Mouse (Mus musculus) CH12.LX (cell line): ENCODE results near the gene Pde1c. TPM values are rescaled to one million over a fixed set of nuclear protein-coding genes. Genes with fewer than 3 reads are reported as not detected.

Experiments
- DNase-seq: peaks from one replicate; pipeline ENCODE4 v3.0.0-alpha.2; 2013; ENCODE audit errors: extremely low read depth
- H3K27ac ChIP-seq: 2 replicates; pipeline ENCODE4 v1.5.1; 2012; ENCODE audit warnings: low read depth, mild to moderate bottlenecking, control low read depth, moderate library complexity; ENCODE audit not compliant: insufficient read depth
- H3K27me3 ChIP-seq: replicated peaks from 2 replicates; pipeline ENCODE3; 2012; ENCODE audit warnings: inconsistent platforms
- H3K36me3 ChIP-seq, 2 experiments: replicated peaks in 1 of 2; 2 replicates each; pipeline versions ENCODE3 to v1.6.1; 2012; ENCODE audit warnings: inconsistent platforms in 1 of 2, low read length in 1 of 2, mild to moderate bottlenecking in 1 of 2, mixed read lengths in 1 of 2, moderate library complexity in 1 of 2; ENCODE audit not compliant: control insufficient read depth in 1 of 2, insufficient read depth in 1 of 2
- H3K4me1 ChIP-seq, 2 experiments: 2 replicates each; pipeline ENCODE4 v1.6.1; 2012; ENCODE audit warnings: inconsistent platforms in 1 of 2, moderate library complexity in 1 of 2; ENCODE audit not compliant: insufficient read depth in 2 of 2, control insufficient read depth in 1 of 2
- H3K4me2 ChIP-seq: 2 replicates; pipeline ENCODE4 v1.6.1; 2012; ENCODE audit warnings: low read depth, mild to moderate bottlenecking, control low read depth; ENCODE audit not compliant: poor library complexity, insufficient read depth, severe bottlenecking
- H3K4me3 ChIP-seq, 3 experiments: fragments of 150-350 bp in 1 of 3; sonication (generic) in 1 of 3; replicated peaks in 1 of 3; 2 replicates each; pipeline versions ENCODE3 to v1.5.1; 2011 to 2012; ENCODE audit warnings: low read depth in 2 of 3, low read length in 2 of 3, mild to moderate bottlenecking in 2 of 3, moderate library complexity in 2 of 3, control low read depth in 1 of 3, improper control_type of control experiment in 1 of 3, inconsistent platforms in 1 of 3, mixed read lengths in 1 of 3; ENCODE audit not compliant: poor library complexity in 1 of 3
- H3K79me2 ChIP-seq: replicated peaks from 2 replicates; pipeline ENCODE4 v1.6.1; 2012; ENCODE audit warnings: mild to moderate bottlenecking, moderate library complexity; ENCODE audit not compliant: control insufficient read depth, poor library complexity, insufficient read depth, severe bottlenecking; ENCODE audit errors: extremely low read depth
- H3K9ac ChIP-seq: 2 replicates; pipeline ENCODE4 v1.6.1; 2012; ENCODE audit warnings: low read depth, mild to moderate bottlenecking, control low read depth, moderate library complexity; ENCODE audit not compliant: insufficient read depth
- H3K9me3 ChIP-seq: replicated peaks from 2 replicates; pipeline ENCODE3; 2012; ENCODE audit warnings: low read length, inconsistent platforms, mixed read lengths
- BHLHE40 ChIP-seq: IDR thresholded peaks from 2 replicates; pipeline ENCODE4 v1.6.1; 2011; ENCODE audit warnings: mild to moderate bottlenecking, low read depth, low read length, improper control_type of control experiment
- CHD1 ChIP-seq: IDR thresholded peaks from 2 replicates; pipeline ENCODE4 v1.6.1; 2012; ENCODE audit warnings: low read depth, low read length, improper control_type of control experiment, inconsistent platforms
- CHD2 ChIP-seq: IDR thresholded peaks from 2 replicates; pipeline ENCODE4 v1.6.1; 2011; ENCODE audit warnings: low read length, improper control_type of control experiment
- CTCF ChIP-seq, 2 experiments: IDR thresholded peaks in 1 of 2; conservative IDR thresholded peaks in 1 of 2; 2 replicates each; pipeline ENCODE4 v1.5.1; 2011 to 2012; ENCODE audit warnings: low read depth in 2 of 2, low read length in 2 of 2, improper control_type of control experiment in 1 of 2, inconsistent platforms in 1 of 2, mild to moderate bottlenecking in 1 of 2, moderate library complexity in 1 of 2
- E2F4 ChIP-seq: IDR thresholded peaks from 2 replicates; pipeline ENCODE4 v1.6.1; 2011; ENCODE audit warnings: low read depth, low read length, improper control_type of control experiment; ENCODE audit not compliant: insufficient replicate concordance
- ELF1 ChIP-seq: IDR thresholded peaks from 2 replicates; pipeline ENCODE4 v1.6.1; 2014; ENCODE audit warnings: low read depth, mild to moderate bottlenecking, inconsistent platforms, low read length, improper control_type of control experiment
- EP300 ChIP-seq: IDR thresholded peaks from 2 replicates; pipeline ENCODE4 v1.6.1; 2011; ENCODE audit warnings: low read length, improper control_type of control experiment
- ETS1 ChIP-seq: conservative IDR thresholded peaks from 2 replicates; pipeline ENCODE4 v1.6.1; 2012; ENCODE audit warnings: low read depth, mild to moderate bottlenecking, inconsistent platforms, low read length, improper control_type of control experiment, moderate library complexity
- GABPA ChIP-seq: IDR thresholded peaks from 2 replicates; pipeline ENCODE4 v1.6.1; 2012; ENCODE audit warnings: low read depth, low read length, improper control_type of control experiment, inconsistent platforms; ENCODE audit not compliant: insufficient replicate concordance
- HCFC1 ChIP-seq: IDR thresholded peaks from 2 replicates; pipeline ENCODE4 v1.6.1; 2012; ENCODE audit warnings: low read depth, mild to moderate bottlenecking, inconsistent platforms, low read length, improper control_type of control experiment
- IRF4 ChIP-seq: IDR thresholded peaks from 2 replicates; pipeline ENCODE4 v1.6.1; 2014; ENCODE audit warnings: low read depth, mild to moderate bottlenecking, inconsistent platforms, low read length, improper control_type of control experiment
- JUN ChIP-seq: IDR thresholded peaks from 2 replicates; pipeline ENCODE4 v1.6.1; 2011; ENCODE audit warnings: low read depth, mild to moderate bottlenecking, low read length, improper control_type of control experiment, moderate library complexity; ENCODE audit not compliant: insufficient read depth
- JUND ChIP-seq: conservative IDR thresholded peaks from 2 replicates; pipeline ENCODE4 v1.6.1; 2011; ENCODE audit warnings: low read depth, low read length, improper control_type of control experiment
- KAT2A ChIP-seq: IDR thresholded peaks from 2 replicates; pipeline ENCODE4 v1.6.1; 2012; ENCODE audit warnings: low read length, improper control_type of control experiment, inconsistent platforms; ENCODE audit not compliant: insufficient replicate concordance
- MAFK ChIP-seq: IDR thresholded peaks from 2 replicates; pipeline ENCODE4 v1.6.1; 2011; ENCODE audit warnings: low read length, improper control_type of control experiment; ENCODE audit not compliant: insufficient replicate concordance
- MAX ChIP-seq: IDR thresholded peaks from 2 replicates; pipeline ENCODE4 v1.6.1; 2011; ENCODE audit warnings: low read length, improper control_type of control experiment
- MAZ ChIP-seq: IDR thresholded peaks from 2 replicates; pipeline ENCODE4 v1.6.1; 2012; ENCODE audit warnings: low read depth, mild to moderate bottlenecking, inconsistent platforms, low read length, improper control_type of control experiment, moderate library complexity
- MEF2A ChIP-seq: IDR thresholded peaks from 2 replicates; pipeline ENCODE4 v1.6.1; 2014; ENCODE audit warnings: low read depth, mild to moderate bottlenecking, inconsistent platforms, low read length, improper control_type of control experiment, borderline replicate concordance
- MXI1 ChIP-seq: IDR thresholded peaks from 2 replicates; pipeline ENCODE4 v1.6.1; 2011; ENCODE audit warnings: mild to moderate bottlenecking, low read depth, low read length, improper control_type of control experiment
- MYC ChIP-seq: IDR thresholded peaks from 2 replicates; pipeline ENCODE4 v1.6.1; 2011; ENCODE audit warnings: low read depth, mild to moderate bottlenecking, improper control_type of control experiment, low read length
- NELFE ChIP-seq: IDR thresholded peaks from 2 replicates; pipeline ENCODE4 v1.6.1; 2011; ENCODE audit warnings: low read depth, low read length, improper control_type of control experiment
- NRF1 ChIP-seq: IDR thresholded peaks from 2 replicates; pipeline ENCODE4 v1.6.1; 2014; ENCODE audit warnings: low read depth, mild to moderate bottlenecking, inconsistent platforms, low read length, improper control_type of control experiment, moderate library complexity
- PAX5 ChIP-seq: IDR thresholded peaks from 2 replicates; pipeline ENCODE4 v1.6.1; 2012; ENCODE audit warnings: low read length, inconsistent platforms, mixed read lengths
- POLR2A ChIP-seq: IDR thresholded peaks from 2 replicates; pipeline ENCODE4 v1.6.1; 2011; ENCODE audit warnings: low read depth, mild to moderate bottlenecking, improper control_type of control experiment, low read length
- POLR2AphosphoS2 ChIP-seq: IDR thresholded peaks from 2 replicates; pipeline ENCODE4 v1.6.1; 2011; ENCODE audit warnings: low read depth, low read length, improper control_type of control experiment
- RAD21 ChIP-seq: IDR thresholded peaks from 2 replicates; pipeline ENCODE4 v1.6.1; 2011; ENCODE audit warnings: low read depth, mild to moderate bottlenecking, low read length, improper control_type of control experiment, moderate library complexity
- RCOR1 ChIP-seq: conservative IDR thresholded peaks from 2 replicates; pipeline ENCODE4 v1.6.1; 2012; ENCODE audit warnings: low read depth, mild to moderate bottlenecking, inconsistent platforms, low read length, improper control_type of control experiment
- SIN3A ChIP-seq: IDR thresholded peaks from 2 replicates; pipeline ENCODE4 v1.6.1; 2012; ENCODE audit warnings: low read length, improper control_type of control experiment, inconsistent platforms
- TBP ChIP-seq: conservative IDR thresholded peaks from 2 replicates; pipeline ENCODE4 v1.6.1; 2011; ENCODE audit warnings: low read depth, low read length, improper control_type of control experiment
- TCF12 ChIP-seq: IDR thresholded peaks from 2 replicates; pipeline ENCODE4 v1.6.1; 2014; ENCODE audit warnings: low read depth, mild to moderate bottlenecking, inconsistent platforms, low read length, improper control_type of control experiment
- UBTF ChIP-seq: IDR thresholded peaks from 2 replicates; pipeline ENCODE4 v1.6.1; 2012; ENCODE audit warnings: low read depth, mild to moderate bottlenecking, inconsistent platforms, low read length, improper control_type of control experiment, moderate library complexity
- USF1 ChIP-seq: IDR thresholded peaks from 2 replicates; pipeline ENCODE4 v1.6.1; 2014; ENCODE audit warnings: low read depth, mild to moderate bottlenecking, inconsistent platforms, low read length, improper control_type of control experiment
- USF2 ChIP-seq: conservative IDR thresholded peaks from 2 replicates; pipeline ENCODE4 v1.6.1; 2011; ENCODE audit warnings: low read depth, low read length, improper control_type of control experiment
- ZC3H11A ChIP-seq: IDR thresholded peaks from 2 replicates; pipeline ENCODE4 v1.6.1; 2012; ENCODE audit warnings: low read depth, mild to moderate bottlenecking, inconsistent platforms, low read length, improper control_type of control experiment
- ZKSCAN1 ChIP-seq: IDR thresholded peaks from 2 replicates; pipeline ENCODE4 v1.6.1; 2012; ENCODE audit warnings: low read depth, inconsistent platforms, low read length, improper control_type of control experiment, borderline replicate concordance
- ZMIZ1 ChIP-seq: IDR thresholded peaks from 2 replicates; pipeline ENCODE4 v1.6.1; 2012; ENCODE audit warnings: low read depth, mild to moderate bottlenecking, inconsistent platforms, low read length, improper control_type of control experiment
- ZNF384 ChIP-seq: IDR thresholded peaks from 2 replicates; pipeline ENCODE4 v1.6.1; 2012; ENCODE audit warnings: low read depth, low read length, improper control_type of control experiment, inconsistent platforms
- dilution Hi-C: fragments of 300-500 bp; cut with MboI; formaldehyde crosslinking; loops from 2 replicates; pipeline ENCODE4 v1.14.3; 2020; ENCODE audit warnings: low sequenced_read_pairs; ENCODE audit not compliant: extremely low pct_unique_long_range_greater_than_20kb, extremely low pct_ligation_motif_present
- in situ Hi-C: fragments of 300-500 bp; cut with MboI; formaldehyde crosslinking; loops from 3 replicates; pipeline ENCODE4 v1.14.3; 2019; ENCODE audit warnings: low sequenced_read_pairs, low pct_ligation_motif_present, low pct_unique_long_range_greater_than_20kb, mixed read lengths
- polyA plus RNA-seq: library from polyadenylated mRNA; unstranded; fragments of >175 nt; gene quantifications from 2 replicates; pipeline ENCODE4 v1.2.1, GENCODE M21; 2012; ENCODE audit warnings: low read depth; ENCODE audit not compliant: insufficient read length
- total RNA-seq, 2 experiments: library from RNA; depleted of rRNA; stranded (reverse); fragments of 300-350 nt in 1 of 2; fragments of >200 nt in 1 of 2; gene quantifications; 2 replicates each; pipeline ENCODE4 v1.2.3; 2012 to 2014

Pde1c gene
- total and polyA plus RNA-seq, 3 experiments, result 2.3 to 3.8 (median 2.4) TPM

DNA sequence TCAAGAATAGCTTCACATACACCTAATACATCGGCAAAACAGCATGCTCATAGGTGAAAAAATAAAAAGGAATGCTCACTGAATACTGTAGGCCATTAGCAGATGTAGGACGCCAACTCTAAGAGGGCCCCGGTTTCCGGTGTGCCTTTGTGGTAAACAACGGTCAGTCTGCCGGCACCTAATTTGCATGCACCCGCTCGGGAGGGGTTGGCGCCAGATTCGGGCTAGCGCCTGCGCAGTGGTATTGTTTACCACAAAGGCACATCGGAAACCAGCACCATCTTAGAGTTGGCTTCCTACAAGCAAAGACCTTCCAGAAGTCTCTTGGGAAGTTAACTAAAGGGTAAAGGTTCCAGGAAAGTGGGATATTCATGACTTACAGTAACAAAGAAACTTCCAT lies 199.4 kb downstream of the Pde1c start:
- in situ Hi-C loops, result loop anchor here (25.0 kb wide), 1 partner anchor 343 kb away; the partner anchor contains the start of genes Avl9 and Lsm5

DNA sequence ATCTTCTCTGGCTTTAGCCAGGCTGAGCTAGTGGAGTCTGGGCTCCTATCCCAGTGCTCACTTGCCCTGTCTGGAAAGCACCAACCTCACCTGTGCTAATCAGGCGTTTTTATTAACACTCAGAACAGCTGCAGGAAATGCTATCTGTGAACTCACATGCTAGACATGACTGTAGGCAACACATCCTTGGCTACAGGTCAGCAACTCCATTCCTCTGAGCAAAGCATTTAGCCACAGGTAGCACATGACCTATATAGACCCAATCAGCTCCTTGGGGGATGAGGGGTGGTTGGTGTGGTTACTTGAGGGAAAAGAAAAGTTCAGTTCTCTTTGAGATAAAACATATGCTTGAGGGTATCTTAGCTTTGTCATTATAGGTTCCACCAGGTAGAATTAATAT lies 200.8 kb downstream of the Pde1c start:
- Histone ChIP-seq H3K36me3 (no peaks in the 10 kb centered on the region), H3K9ac (no peak overlapping the region; the same call in 1 of the 2 replicates), H3K27me3 (no peaks in the 10 kb centered on the region), H3K79me2 (no peaks in the 10 kb centered on the region), H3K4me1 (peaks cover 16 to 68% of the 10 kb centered on the region in 2 experiments), H3K4me3 (peak overlapping the region; percentile 12 to 50 (median 23)), H3K9me3 (peaks cover 2% of the 10 kb centered on the region), H3K4me2 (peak overlapping the region; percentile 92), H3K27ac (peak overlapping the region; percentile 93)
- dilution Hi-C loops (no loop called here), in situ Hi-C loops (loop anchor here (25.0 kb wide), 1 partner anchor 344 kb away; the partner anchor contains the start of genes Avl9 and Lsm5)
- peak; percentile 80 for DNase-seq
- TF ChIP-seq RCOR1 (no peak), TBP (no peak), ZKSCAN1 (no peak), ZMIZ1 (no peak), USF1 (peak; percentile 71), E2F4 (no peak), MAX (peak; percentile 37; the same call in 1 of the 2 replicates), SIN3A (0 out of 2 replicates have a peak, but pooled peaks have one; percentile 48), USF2 (peak; percentile 30; the same call in 1 of the 2 replicates), BHLHE40 (peak; percentile 95), MEF2A (no peak), EP300 (0 out of 2 replicates have a peak, but pooled peaks have one; percentile 17), RAD21 (no peak), KAT2A (no peak), MAZ (no peak), TCF12 (no peak)

More for the DNA sequence above, 199.4 kb downstream of the Pde1c start:
- DNase-seq, result peak; percentile 87
- H3K4me3 ChIP-seq, result peak overlapping the region; percentile 47 to 55 (median 50)
- peak overlapping the region; percentile 97 for H3K27ac ChIP-seq
- peaks cover 2% of the 10 kb centered on the region for H3K9me3 ChIP-seq
- peaks cover 20 to 78% of the 10 kb centered on the region in 2 experiments for H3K4me1 ChIP-seq
- H3K27me3 ChIP-seq, result no peaks in the 10 kb centered on the region
- H3K36me3 ChIP-seq, result no peaks in the 10 kb centered on the region
- H3K79me2 ChIP-seq, result no peaks in the 10 kb centered on the region
- peak overlapping the region; percentile 84 for H3K9ac ChIP-seq
- TF ChIP-seq USF1, result no peak
- no peak; the same call in 1 of the 2 replicates for TF ChIP-seq MAFK
- no peak for TF ChIP-seq CHD1
- peak; percentile 55 for TF ChIP-seq HCFC1
- no peak for TF ChIP-seq JUN
- 0 out of 2 replicates have a peak, but pooled peaks have one; percentile 49 for TF ChIP-seq MXI1
- no peak for TF ChIP-seq RCOR1
- TF ChIP-seq USF2, result no peak
- no peak for TF ChIP-seq UBTF
- TF ChIP-seq ZKSCAN1, result no peak
- peak; percentile 71 for TF ChIP-seq NELFE
- 0 out of 2 replicates have a peak, but pooled peaks have one; percentile 15 for TF ChIP-seq MYC
- TF ChIP-seq ELF1, result peak; percentile 78
- TF ChIP-seq IRF4, result peak; percentile 66
- TF ChIP-seq EP300, result peak; percentile 58; the same call in 1 of the 2 replicates
- peak; percentile 56; the same call in 1 of the 2 replicates for TF ChIP-seq ZMIZ1
- TF ChIP-seq BHLHE40, result peak; percentile 79
- peak; percentile 20; the same call in 1 of the 2 replicates for TF ChIP-seq ZNF384
- peak; percentile 68; the same call in 1 of the 2 replicates for TF ChIP-seq KAT2A
- no peak for TF ChIP-seq GABPA
- TF ChIP-seq E2F4, result peak; percentile 95; the same call in 1 of the 2 replicates
- peak; percentile 81 for TF ChIP-seq MEF2A
- TF ChIP-seq CTCF (conservative IDR thresholded peaks at IDR 0.05 in 1 of 2, IDR thresholded peaks at IDR 0.05 in 1 of 2; ENCODE audit: low read depth in 2 of 2, low read length in 2 of 2), result no peak
- TF ChIP-seq TCF12, result peak; percentile 89
- TF ChIP-seq POLR2A, result no peak; the same call in none of the 2 replicates
- peak; percentile 93 for TF ChIP-seq NRF1
- peak; percentile 48; the same call in 1 of the 2 replicates for TF ChIP-seq MAX
- TF ChIP-seq SIN3A, result peak; percentile 67
- peak; percentile 80 for TF ChIP-seq ETS1
- no peak for TF ChIP-seq CHD2
- 0 out of 2 replicates have a peak, but pooled peaks have one; percentile 4 for TF ChIP-seq JUND
- 0 out of 2 replicates have a peak, but pooled peaks have one; percentile 56 for TF ChIP-seq POLR2AphosphoS2
- TF ChIP-seq MAZ, result peak; percentile 94
- TF ChIP-seq PAX5, result no peak
- TF ChIP-seq TBP, result peak; percentile 67; the same call in 1 of the 2 replicates
- TF ChIP-seq ZC3H11A, result no peak
- TF ChIP-seq, all 38 proteins: peak for 22
- dilution Hi-C loops, result no loop called here
- peak overlapping the region; percentile 86 for H3K4me2 ChIP-seq
